Mouse (Mus musculus) kidney, postnatal 25 days (tissue): ENCODE results near the gene Strada.

Experiments used
- DNase-seq, 2 experiments: peaks; one replicate each; pipeline ENCODE4 v3.0.0; 2021; ENCODE audit warnings: mixed read lengths in 2 of 2

Strada gene

DNA sequence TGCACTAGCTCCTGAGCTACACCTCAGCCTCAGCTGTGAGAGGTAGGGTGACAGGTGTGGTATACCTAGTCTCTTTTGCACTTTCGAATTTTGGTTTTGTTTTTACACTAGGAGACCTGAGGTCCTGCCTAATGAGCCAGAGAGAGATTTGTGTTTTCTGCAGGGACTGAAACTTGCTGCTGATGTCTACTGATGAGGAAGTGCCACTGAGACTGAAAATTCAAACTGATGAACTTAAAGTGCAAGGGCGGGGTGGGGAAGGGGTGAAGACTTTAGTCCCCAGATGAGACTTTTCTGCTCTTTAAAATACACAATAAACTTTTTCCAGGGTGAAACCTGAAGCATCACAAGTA lies 21.5 kb downstream of the Strada start:
- no peak for DNase-seq

DNA sequence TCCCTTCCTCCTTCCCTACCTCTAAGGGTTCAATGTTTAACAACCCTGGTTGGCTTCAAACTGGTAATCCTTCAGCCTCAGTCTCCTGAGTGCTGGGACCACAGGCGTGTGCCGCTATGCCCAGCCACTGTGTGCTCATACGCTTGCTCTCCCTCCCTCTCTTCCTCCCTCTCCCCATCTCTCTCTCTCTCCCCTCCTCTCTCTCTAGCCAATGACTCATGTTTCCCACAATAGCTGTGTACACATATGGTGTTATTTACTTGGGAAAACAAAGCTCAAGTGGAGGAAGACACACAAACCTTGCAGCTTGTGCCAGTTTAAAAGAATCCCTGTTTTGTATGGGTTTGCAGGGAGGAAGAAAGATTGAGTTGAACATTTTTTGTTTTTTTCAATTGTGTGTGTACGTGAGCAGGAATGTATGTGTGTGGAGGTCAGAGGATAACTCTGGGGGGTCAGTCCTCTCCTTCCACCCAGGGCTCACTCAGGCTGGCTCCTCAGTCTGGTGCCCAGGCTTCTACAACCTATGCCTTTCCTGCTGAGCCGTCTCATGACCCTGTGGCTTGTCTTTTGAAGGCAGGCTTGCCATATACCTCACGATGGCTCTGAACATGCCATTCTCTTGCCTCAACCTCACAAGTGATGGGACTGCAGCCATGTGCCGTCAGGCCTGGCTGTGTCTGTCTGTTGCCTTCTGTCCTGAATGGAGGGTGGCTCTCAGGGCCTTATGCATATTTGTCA lies 22.1 kb downstream of the Strada start:
- no peak for DNase-seq

DNA sequence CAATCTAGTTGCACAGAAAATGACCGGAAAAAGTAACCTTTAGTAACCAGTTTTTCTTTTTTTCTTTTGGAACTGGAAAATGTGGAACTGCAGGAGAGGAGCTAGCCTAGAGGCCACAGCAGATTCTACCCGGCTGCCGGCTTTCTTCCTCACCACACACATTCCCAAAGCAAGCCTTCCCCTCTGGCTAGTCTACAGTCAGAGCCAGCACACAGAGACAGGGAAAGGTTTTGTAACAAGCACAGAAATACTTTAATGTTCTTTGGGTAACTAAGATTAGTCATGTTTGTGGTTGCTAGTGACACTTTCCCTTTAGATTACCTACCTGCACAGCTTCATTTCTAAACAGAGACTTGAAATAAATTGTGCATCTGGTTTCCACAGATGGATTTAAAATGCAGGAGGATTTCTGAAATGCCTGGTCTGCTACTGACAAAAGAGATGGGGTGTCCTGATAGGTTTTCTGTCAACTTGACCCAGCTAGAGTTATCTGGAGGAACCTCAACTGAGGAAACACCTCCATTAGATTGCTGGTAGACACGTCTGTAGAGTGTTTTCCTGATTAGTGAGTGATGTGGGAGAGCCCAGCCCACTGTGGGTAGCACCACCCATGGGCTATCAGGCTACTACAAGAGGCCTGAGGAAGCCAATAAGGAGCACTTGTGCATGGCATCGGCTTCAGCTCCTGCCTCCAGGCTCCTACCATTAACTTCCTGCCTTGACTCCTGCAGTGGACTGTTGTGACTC lies 23.8 kb downstream of the Strada start:
- DNase-seq = no peak

DNA sequence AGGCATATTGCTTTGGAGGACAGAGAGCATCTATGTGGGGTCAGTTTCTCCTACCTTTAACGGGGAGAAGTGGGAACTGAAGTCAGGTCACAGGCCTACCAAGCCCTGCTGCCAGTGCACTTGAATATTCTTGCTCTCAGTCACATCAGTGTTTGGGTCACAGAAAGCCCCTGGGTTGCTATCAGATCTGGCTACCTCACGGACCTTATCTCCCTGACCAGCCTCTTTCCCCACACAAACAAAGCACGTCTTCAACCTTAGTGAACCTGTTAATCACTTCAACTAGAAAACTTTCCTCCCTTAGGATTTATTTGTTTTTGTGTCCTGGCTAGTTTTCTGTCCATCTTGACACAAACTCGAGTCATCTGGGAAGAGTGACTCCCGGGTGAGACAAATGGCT lies 25.6 kb downstream of the Strada start:
- DNase-seq = no peak

DNA sequence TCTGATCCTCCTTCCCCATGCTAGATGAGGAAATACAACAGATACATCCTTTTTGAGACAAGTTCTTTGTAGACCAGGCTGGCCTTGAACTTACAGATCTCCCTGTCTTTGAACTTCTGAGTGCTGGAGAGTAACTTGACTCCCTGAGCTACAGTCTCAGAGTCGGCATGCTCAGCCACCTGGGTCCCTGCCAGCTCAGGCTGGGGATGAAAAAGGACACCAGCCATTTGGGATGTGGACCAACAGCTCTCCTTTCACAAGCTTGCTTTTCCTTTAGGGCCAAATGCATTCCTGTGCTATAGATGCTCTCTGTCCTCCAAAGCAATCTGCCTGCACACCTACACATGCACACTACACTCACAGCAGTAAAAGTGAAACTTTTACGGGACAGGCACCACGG lies 26.9 kb downstream of the Strada start:
- DNase-seq = no peak

DNA sequence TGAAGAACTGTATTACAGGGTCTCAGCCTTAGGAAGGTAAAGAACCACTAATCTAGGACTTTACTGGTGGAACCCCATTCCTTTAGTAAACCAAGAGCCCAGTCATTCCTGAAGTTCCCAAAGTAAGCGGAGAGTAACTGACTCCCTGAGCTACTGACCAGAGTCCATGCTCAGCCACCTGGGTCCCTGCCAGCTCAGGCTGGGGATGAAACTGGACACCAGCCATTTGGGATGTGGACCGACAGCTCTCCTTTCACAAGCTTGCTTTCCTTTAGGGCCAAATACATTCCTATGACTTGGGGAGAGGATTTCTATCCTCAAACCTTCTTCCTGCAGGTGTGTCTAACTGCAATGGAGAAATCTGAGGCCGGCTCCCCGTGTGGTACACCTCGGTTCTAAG lies 27.6 kb downstream of the Strada start:
- peak; percentile 80 to 85 for DNase-seq

DNA sequence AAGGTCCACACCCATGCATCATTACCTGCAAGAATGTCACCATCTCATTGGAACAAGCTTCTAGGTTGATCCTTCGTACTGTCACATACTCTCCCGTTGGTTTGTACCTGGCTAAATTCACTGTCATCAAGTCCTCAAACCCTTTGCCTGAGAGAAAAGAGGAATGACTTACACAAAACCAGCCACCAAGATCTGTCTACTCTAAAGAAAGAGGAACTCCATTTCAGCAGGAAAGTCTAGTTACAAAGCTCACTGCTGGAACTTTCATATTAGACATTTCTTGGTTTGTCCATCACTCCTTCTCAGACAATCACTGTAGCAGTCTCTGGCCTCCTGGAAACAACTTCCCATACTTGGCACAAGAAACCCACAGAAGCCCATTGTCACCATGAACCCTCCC lies 28.7 kb downstream of the Strada start:
- no peak for DNase-seq

DNA sequence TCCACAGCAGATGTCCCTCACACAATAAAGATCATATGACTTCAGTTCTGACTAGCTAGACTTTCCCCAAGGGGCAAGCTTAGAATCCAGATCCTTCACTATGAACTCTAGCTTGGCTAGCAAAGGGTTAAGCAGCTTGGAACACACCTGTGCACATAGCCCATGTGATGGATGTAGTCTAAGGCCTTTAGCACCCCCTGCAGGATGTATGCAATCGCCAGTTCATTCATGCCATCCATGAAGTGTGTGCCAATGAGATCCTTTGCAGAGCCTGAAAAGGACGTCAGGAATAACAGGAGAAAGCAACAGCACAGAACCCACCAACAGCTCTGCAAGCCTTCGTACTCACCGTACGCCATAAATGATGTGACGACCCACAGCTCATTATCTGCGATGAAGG lies 31.2 kb downstream of the Strada start:
- no peak for DNase-seq

DNA sequence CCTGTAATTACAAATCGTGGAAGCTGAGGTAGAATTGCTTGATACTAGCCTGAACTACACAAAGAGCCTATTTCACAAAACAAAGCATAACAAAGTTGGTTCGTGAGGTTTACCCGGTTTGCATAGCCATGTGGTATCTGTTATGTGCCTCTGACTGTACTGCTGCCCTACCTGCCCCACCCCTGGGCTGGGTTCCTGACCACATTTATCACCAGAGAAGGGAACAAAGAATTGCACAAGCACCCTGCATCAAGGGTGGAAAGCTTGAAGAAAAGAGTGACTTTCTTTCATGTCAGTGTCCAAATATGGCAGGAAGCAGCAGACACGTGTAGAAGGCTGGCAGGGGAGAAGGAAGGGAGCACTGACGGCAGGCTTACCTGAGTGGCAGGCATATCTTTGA lies 34.5 kb downstream of the Strada start:
- DNase-seq = no peak

DNA sequence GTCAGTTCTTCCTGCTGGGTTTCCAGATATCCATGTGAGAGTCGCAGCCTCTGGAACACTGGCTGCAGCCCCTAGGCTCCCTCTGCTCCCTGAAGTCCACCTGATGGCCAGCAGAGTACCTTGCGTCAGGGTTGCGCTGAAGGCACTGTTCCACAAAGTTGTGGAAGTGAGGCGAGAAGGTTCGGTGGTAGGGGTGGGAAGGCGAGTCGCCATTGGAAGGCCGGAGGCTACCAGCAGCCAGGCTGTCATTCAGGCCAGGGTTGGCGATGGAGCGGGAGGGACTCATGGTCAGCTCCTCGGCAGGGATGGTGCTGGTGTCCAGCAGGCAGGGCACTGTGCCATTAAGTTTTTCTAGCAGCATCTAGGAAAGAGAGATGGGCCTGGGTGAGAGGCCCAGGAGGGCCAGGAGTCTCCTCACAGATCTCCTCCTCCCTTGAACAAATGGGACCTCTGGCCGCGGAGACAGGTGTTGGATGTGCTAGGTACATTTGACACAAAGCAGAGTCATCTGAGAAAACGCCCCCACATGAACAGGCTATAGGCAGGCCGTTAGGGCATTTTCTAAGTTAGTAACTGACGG lies 37.3 kb downstream of the Strada start:
- DNase-seq = no peak

DNA sequence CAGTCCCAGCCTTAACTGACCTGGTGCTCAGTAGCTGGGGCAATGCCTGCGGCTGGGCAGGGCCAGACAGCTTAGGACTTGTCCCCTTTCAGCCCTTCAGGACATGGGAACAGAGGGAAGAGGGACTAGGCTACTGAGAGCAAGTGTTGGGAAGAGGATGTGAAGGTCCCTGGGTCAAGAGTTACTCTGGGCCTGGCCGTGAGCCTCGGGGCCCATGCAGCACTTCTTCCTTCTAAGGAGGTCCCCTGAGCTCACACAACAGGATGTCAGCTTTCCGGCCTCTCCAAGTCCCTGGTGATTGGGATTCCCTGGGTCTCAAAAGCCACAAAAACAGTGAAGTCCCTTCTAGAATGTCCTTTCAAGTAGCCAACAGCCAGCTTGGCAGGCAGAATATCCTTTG lies 38.4 kb downstream of the Strada start:
- peak; percentile 52 to 73 for DNase-seq

DNA sequence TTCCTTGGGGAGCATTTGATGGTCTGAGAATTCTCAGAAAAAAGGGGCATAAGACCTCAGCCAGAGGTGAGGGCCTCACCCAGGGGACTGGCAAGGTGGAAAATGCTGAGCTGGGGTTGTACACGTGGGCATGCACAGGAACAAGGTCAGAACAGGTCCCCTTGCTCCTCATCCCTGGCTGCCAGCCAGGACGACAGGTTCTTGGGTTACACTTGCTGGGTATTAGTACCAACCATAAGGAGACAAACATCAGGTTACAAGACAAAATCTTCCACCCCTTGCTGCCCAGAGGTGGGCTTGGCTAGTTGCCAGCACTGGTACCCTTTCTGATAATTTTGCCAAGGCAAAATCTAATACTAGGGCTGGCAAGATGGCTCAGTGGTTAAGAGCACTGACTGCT lies 39.7 kb downstream of the Strada start:
- DNase-seq = no peak

DNA sequence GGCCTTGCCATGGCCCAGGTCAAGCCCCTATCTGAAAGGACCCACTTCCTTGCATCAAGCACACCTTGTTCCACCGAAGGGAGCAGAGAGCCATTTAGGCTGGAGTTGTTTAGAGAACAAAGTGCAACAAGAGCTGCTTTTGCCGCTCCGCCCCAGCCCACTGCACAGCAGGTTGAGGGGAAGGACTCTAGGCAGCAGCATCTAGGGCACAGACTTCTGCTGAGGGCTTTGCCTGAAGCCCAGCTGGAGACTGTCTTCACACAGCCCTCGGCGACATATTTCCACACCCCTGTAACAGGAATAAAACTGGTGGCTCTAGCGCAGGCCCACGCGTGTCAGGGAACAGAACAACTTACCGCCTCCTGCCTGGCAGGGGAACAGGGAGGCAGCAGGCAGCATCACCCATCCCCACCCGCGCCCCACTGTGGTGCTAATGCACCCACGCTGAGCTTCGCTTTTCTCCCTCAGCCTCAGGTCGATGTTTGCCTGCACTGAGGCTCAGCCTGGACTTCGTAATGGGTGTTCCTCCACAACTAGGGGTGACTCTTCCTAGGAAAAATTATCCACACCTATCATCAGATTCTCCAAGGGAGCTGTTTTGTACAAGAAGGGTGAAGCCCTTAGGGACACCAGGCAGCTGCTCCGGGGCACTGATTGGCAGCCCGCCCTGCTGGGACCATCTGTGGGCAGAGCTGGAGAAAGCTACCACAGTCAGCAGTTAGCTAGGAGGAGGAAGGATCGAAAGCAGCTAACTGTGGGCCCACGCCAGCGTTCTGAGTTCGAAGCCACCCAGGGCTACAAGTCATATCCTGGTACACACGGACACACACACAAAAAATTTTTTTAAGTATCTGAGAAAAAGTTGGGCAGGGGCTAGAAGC lies 40.9 kb downstream of the Strada start, which contains the start of the genes Gm10840 and Limd2:
Gene Gm10840 (plus strand): TSS at position 10 of the 881 bp plus-strand sequence.
Gene Limd2 (minus strand): TSS at position 20 of the 881 bp plus-strand sequence.
- peak; percentile 40 to 67 for DNase-seq

DNA sequence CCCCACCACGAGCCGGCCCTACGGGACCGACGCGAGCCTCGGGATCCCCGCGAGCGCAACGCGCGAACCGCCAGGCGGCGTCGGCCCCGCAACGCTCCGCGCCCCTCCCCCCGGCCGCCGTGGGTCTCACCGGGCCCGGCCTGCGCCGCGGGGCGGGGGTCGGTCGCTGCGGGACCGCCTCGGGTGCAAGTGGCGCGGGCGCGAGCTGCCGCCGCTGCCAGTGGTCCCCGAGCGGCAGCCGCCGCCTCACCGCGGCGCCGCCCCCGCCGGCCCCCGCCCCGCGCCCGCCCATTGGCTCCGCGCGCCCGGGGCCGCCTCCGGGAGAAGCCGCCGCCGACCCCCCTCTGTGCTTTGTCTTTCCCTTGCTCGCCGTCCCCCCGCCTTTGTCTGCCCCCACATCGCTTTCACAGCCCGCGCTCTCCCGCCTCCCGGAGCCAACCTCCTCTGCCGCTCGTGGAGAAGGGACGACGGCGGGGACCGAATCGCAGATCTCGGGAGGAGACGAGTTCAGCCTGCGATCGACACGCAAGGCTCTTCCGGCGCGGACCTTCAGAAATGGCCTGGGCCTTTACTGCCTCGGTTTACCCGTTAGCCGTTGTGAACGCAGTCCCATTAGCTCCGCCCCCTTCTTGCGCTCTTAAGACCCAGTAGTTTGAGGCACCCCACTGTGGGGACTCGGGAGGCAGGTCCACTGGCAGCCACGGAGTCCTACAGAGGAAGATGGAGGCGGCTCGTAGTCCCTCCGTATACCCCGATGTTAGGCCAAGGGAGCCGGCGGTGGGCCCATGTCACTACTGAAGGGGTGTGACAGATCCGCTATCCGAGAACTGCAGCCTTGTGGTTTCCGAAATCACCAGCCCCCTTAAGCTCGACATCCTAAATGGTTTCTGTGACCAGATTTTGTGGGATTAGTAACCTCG lies 41.8 kb downstream of the Strada start:
- peak; percentile 79 to 87 for DNase-seq

DNA sequence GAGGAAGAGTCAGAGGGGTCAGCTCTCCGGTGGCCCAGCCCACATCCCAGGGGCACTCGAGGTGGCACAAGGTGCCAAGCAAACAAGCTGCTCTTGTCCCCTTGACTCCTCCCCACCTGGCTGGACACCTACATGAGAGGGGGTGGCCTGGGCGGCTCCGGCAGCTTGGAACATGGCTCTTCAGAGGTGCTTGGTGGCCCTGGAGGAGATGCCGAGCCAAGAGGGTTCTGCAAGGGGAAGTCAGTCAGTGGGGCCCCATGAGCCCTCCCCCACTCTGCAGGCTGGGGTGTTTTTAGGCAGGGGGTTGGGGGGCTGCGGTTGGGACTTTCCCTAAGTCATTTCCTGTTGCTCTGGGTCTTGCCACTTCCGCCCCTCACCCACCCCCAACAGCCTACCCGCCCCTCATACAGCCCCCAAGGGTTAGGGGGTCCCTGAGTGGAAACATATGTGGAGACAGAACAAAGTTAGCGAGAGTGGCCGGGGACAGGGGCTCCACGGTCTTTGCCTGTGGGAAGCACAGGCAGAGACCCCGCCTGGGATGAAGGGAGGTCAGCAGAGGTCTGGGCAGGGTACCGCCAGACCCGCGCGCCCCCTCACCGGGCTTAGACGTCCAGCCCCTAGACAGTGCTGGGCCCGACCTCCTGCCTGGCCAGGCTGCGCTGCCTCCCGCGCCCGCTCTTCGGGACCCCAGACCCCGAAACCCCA lies 42.6 kb downstream of the Strada start:
- DNase-seq = peak; percentile 45 to 76

DNA sequence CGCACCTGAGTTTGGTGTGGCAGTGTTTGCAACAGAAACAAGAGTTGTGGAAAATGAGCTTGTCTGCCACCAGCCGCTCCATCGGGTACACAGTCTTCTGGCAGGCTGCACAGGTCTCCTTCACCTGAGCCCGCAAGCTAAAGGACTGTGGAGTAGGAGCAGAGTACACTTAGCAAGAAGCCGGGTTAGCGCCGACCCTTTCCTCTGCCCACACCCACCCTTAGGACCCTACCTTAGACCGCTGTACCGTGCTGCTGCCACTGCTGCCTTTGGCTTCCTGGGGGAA lies 43.1 kb downstream of the Strada start:
- no peak for DNase-seq

DNA sequence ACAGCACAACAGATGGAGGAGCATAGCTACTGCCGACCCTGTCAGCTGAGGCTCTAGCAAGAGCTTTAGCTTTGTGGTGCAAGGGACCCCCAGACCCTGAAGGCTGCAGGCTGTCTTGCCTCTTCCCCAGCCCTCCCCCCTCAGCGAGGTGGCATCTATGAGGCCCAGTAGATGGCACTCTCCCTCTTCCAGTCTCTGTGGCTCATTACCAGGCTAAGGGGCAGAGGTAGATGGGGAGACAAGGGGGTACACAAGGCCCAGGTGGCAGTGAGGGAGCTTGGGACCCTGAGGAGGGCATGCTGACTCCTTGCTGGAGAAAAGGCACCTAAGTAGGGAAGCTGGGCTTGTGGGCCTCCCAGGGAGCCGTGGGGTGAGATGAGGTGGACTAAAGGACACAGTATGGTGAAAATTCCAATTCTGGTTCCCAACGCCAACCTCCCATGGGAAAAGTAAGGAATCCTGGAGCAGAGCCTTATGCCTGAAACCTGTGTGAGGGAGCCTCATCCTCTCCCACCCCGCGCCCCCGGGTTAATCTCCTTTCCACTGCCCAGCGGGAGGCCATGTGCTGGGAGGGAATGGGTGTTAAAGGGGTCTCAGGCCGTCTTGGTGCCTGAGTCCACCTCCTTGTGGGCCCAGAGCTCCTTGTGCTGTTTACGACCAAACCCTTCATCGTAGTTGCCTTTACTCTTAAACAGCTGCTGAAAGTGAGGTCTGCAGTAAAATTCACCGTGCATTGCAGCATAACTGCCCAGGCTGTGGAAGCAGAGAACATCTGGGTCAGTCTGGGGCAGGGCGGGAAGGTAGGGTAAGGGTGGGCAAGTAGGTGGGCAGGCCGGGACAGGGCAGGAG lies 43.7 kb downstream of the Strada start:
- peak in 1 of 2 experiments; percentile 27 for DNase-seq

DNA sequence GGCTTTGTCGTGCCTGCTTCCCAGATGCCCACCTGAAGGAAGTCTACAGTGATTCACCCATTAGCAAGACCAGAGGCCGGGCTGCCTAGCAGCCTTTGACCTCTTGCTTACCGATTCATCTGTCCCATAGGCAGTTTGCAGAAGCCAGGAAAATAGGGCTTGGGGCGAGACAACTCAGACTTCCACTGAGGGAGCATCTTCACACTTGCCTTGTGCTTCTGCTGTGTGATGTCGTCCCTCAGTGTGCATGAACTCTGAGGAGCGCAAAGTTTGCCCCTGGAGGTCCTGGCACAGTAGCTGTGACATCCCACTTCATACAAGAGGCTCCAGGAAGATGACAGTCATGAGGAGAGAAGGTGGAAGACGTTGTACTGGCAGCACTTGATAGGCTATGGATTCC lies 44.8 kb downstream of the Strada start:
- DNase-seq = no peak

DNA sequence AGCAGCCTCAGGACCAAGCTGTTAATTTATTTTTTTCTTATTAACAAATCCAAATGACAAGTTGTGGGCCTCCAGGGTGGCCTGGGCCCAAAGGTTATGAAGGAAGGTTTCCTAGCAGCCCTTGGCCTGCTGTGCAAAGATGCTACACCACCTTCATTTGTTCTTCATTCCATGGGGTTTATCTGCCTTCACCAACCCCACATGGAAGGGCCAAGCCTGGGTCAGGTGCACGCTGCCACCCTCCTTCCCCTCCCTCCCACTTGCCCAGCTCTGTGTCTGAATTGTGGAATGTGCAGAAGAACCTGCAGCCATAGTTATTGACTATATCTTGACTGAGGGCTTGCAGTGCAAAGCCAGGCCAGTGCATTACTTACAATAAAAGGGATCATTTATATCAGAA lies 45.7 kb downstream of the Strada start:
- no peak for DNase-seq

DNA sequence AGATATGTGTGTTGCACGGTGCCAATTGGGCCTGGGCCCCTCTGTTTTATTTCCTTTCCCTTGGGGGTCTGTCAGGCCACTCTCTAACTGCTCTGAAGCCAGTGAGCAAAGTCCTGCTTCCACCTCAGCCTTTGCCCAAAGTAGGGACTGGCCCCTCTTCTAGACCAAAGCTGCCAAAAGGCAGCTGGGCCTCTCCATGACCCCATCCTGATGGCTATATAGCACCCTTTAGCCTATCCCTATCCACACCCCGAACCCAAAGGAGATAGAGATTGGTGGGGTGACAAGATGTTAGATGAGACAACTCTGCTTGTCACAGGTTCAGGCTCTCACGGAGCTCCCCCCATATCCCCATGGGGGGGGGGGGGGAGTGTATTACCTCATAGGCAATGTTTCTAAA lies 46.2 kb downstream of the Strada start:
- no peak for DNase-seq

DNA sequence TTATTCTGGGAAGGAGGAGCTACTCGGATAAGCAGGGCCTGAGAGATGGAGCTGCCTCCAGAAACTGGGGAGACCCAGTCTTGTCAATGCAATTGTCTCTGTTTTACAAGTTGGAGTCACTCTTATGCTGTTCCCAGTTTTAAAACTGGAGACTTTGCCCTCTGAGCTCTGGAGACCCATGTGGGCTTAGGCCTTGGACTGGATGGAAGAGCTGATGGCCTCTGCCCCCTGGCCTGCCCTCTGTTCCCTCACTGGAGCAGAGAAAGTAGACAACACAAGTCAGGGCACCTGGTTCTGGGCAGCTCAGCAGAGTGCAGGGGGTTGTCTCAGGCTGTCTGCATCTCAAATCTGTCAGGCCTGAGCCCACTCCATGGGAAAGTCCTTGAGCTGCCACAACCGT lies 47.2 kb downstream of the Strada start:
- peak; percentile 38 to 79 for DNase-seq
